In the genomic region with DNA sequence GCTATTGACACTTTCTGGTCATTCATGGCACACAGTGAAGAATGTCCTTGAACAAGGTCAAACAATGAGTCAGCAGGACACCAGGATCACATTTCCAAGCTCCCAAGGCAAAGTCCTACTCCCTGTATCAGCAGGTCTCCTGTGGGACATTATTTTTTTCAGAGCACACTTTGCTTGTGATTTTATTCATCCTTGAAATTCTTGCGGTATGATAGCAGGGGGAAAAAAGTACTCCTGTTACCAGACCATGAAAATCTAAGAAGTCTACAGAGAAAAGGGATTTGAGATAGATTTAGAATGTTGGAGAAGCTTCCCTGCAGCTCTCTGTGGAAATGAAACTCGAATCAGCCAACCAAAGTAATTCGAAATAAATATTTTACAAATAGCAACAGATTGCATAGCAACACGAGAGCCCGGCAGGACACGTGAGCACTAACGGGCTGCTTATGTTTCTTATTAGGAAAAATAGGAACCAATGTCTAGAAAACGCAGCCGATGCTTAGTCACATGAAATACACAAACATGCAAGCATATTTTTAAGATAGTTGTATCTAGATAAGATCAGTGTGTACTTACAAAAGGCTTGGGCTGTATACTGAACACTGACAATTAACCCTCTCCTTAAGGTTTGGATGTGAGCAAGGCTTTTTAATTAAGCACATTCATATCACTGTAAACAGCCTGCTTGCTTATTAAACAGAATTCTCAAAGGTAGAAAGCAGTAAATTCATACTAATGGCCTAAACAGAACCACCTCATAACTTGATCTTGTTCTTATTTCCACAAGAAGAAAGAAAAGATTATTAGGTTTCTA, we compare ENCODE assay signal across 13 mouse cellular contexts.
DNase-seq lines count a peak whose midpoint lies in the region; ATAC-seq and TF ChIP-seq lines count a peak whose summit lies in the region.
"Had no signal": no experiment of that assay in that cellular context is flagged by ENCODE, and none has a peak within 500 bp of the region (broad histone marks: within the 10 kb centered on the region; RNA-seq: fewer than 3 reads in every experiment).

No protein-coding gene starts in this region.

- no peaks in the 10 kb centered on the region for H3K36me3 ChIP-seq in embryonic facial prominence, embryonic 13.5 days
- no peaks in the 10 kb centered on the region for H3K36me3 ChIP-seq in liver, postnatal 0 days (replicated peaks; ENCODE audit: insufficient read depth, low read length)
- H3K36me3 ChIP-seq: embryonic facial prominence, embryonic 15.5 days; heart, embryonic 13.5 days; liver, embryonic 13.5 days; neural tube, embryonic 13.5 days had no signal

- no peak overlapping the region for H3K9ac ChIP-seq in embryonic facial prominence, embryonic 13.5 days
- H3K9ac ChIP-seq in liver, postnatal 0 days (replicated peaks), result no peak overlapping the region
- H3K9ac ChIP-seq: embryonic facial prominence, embryonic 15.5 days; heart, embryonic 13.5 days; liver, embryonic 13.5 days; neural tube, embryonic 13.5 days had no signal

- 0 out of 2 replicates have a peak, but pooled peaks cover 3% of the 10 kb centered on the region for H3K27me3 ChIP-seq in embryonic facial prominence, embryonic 13.5 days
- H3K27me3 ChIP-seq in liver, postnatal 0 days (ENCODE audit: insufficient read depth, low read length), result no peaks in the 10 kb centered on the region
- H3K27me3 ChIP-seq: embryonic facial prominence, embryonic 15.5 days; heart, embryonic 13.5 days; liver, embryonic 13.5 days; neural tube, embryonic 13.5 days had no signal

- H3K4me3 ChIP-seq in layer of hippocampus, adult 2 months, result peak overlapping the region; percentile 45
- no peak overlapping the region for H3K4me3 ChIP-seq in embryonic facial prominence, embryonic 13.5 days
- H3K4me3 ChIP-seq in liver, postnatal 0 days (ENCODE audit: low read depth, low read length), result no peak overlapping the region
- H3K4me3 ChIP-seq: embryonic facial prominence, embryonic 15.5 days; heart, embryonic 13.5 days; liver, embryonic 13.5 days; neural tube, embryonic 13.5 days had no signal

- H3K4me1 ChIP-seq in embryonic facial prominence, embryonic 13.5 days, result 0 out of 2 replicates have a peak, but pooled peaks cover 2% of the 10 kb centered on the region
- no peaks in the 10 kb centered on the region for H3K4me1 ChIP-seq in liver, postnatal 0 days (ENCODE audit: insufficient read depth)
- H3K4me1 ChIP-seq: embryonic facial prominence, embryonic 15.5 days; heart, embryonic 13.5 days; liver, embryonic 13.5 days had no signal

- H3K4me2 ChIP-seq in embryonic facial prominence, embryonic 13.5 days, result peak overlapping the region; percentile 18; the same call in 1 of the 2 replicates
- no peak overlapping the region for H3K4me2 ChIP-seq in liver, postnatal 0 days (ENCODE audit: low read depth, low read length)
- H3K4me2 ChIP-seq: embryonic facial prominence, embryonic 15.5 days; heart, embryonic 13.5 days; liver, embryonic 13.5 days; neural tube, embryonic 13.5 days had no signal

- DNase-seq in adrenal gland, postnatal 36 days, result peak; percentile 5 to 20
- no peak for DNase-seq in adrenal gland, postnatal 14 days
- peak in 1 of 2 experiments; percentile 20 for DNase-seq in layer of hippocampus, adult 2 months (ENCODE audit: low spot score in 2 of 2)
- no peak for DNase-seq in layer of hippocampus, postnatal 10 days (ENCODE audit: low spot score in 2 of 2)
- peak; percentile 42 for DNase-seq in 3T3-L1 (ENCODE audit: low read depth, low spot score)
- no peak for DNase-seq in liver, postnatal 0 days
- no peak for DNase-seq in ovary, adult 18-20 months (ENCODE audit: low spot score)
- DNase-seq: kidney, postnatal 4 days; liver, embryonic 13.5 days had no signal

- no peaks in the 10 kb centered on the region for H3K9me3 ChIP-seq in embryonic facial prominence, embryonic 13.5 days
- H3K9me3 ChIP-seq in liver, postnatal 0 days (ENCODE audit: low read length), result no peaks in the 10 kb centered on the region
- H3K9me3 ChIP-seq: embryonic facial prominence, embryonic 15.5 days; heart, embryonic 13.5 days; liver, embryonic 13.5 days; neural tube, embryonic 13.5 days had no signal

- H3K27ac ChIP-seq in layer of hippocampus, adult 2 months, result peak overlapping the region; percentile 56
- H3K27ac ChIP-seq in embryonic facial prominence, embryonic 13.5 days, result no peak overlapping the region
- H3K27ac ChIP-seq in liver, postnatal 0 days (ENCODE audit: low read depth), result no peak overlapping the region
- H3K27ac ChIP-seq: embryonic facial prominence, embryonic 15.5 days; heart, embryonic 13.5 days; liver, embryonic 13.5 days; neural tube, embryonic 13.5 days had no signal

- no peak for TF ChIP-seq CTCF in layer of hippocampus, adult 2 months (conservative IDR thresholded peaks at IDR 0.05)
- no peak for TF ChIP-seq CTCF in liver, postnatal 0 days (IDR thresholded peaks at IDR 0.05; ENCODE audit: low read depth)

- WGBS in embryonic facial prominence, embryonic 13.5 days, result 29% methylated on average over 9 of the region's 9 CpGs
- WGBS in liver, postnatal 0 days (ENCODE audit: insufficient replicate concordance), result 77% methylated on average over 9 of the region's 9 CpGs

- no peak for TF ChIP-seq EP300 in liver, postnatal 0 days (IDR thresholded peaks at IDR 0.05; ENCODE audit: low read depth)

- no peak for ATAC-seq in embryonic facial prominence, embryonic 13.5 days (ENCODE audit: insufficient number of reproducible peaks, insufficient read depth, low FRiP score, low TSS enrichment, low read depth)
- no peak for ATAC-seq in liver, postnatal 0 days

Comparison
In these comparisons a context has a peak if more than half of its experiments do, and no peak if none do; other contexts are left out.
1. DNase-seq: peak in adrenal gland, postnatal 36 days (2 of 2) and 3T3-L1 (single experiment); none in adrenal gland, postnatal 14 days (single experiment), layer of hippocampus, postnatal 10 days (0 of 2), liver, postnatal 0 days (single experiment) and ovary, adult 18-20 months (single experiment).